Comparison of ENCODE assay signal across 16 mouse cellular contexts in genomic region chr13:112623656-112624055, GRCm38 (mm10). TPM values are rescaled to one million over a fixed set of nuclear protein-coding genes. Genes with fewer than 3 reads are reported as not detected.
"Had no signal": no experiment of that assay in that cellular context is flagged by ENCODE, and none has a peak within 500 bp of the region (broad histone marks: within the 10 kb centered on the region; RNA-seq: fewer than 3 reads in every experiment).

No protein-coding gene starts in this region.

- H3K27ac ChIP-seq: limb, embryonic 13.5 days; liver, embryonic 15.5 days; midbrain, embryonic 10.5 days; neural tube, embryonic 15.5 days had no signal

- DNase-seq: kidney, postnatal 25 days; layer of hippocampus, adult 9-11 months; layer of hippocampus, postnatal 36 days; lung, embryonic 14.5 days; lung, postnatal 10 days; lung, postnatal 4 days; midbrain, embryonic 14.5 days; right cerebral cortex, postnatal 4 days; spleen, adult 18-20 months; thymus, adult 18-20 months; thymus, postnatal 14 days had no signal

- H3K27me3 ChIP-seq: liver, embryonic 15.5 days; neural tube, embryonic 15.5 days had no signal

- H3K4me3 ChIP-seq: limb, embryonic 13.5 days; liver, embryonic 15.5 days; midbrain, embryonic 10.5 days; myocyte; neural tube, embryonic 15.5 days had no signal

- H3K4me1 ChIP-seq: liver, embryonic 15.5 days; midbrain, embryonic 10.5 days; neural tube, embryonic 15.5 days had no signal

RNA-seq across cellular contexts. Expression of gene Ddx4, which starts 28.6 kb away (rescaled TPM):
- polyA plus RNA-seq: myocyte had no signal

RNA-seq across cellular contexts. Expression of gene Il31ra, which starts 29.5 kb away (rescaled TPM):
- polyA plus RNA-seq: lung, embryonic 14.5 days; midbrain, embryonic 10.5 days; midbrain, embryonic 14.5 days; myocyte had no signal
